Mouse (Mus musculus) limb, embryonic 11.5 days (tissue): ENCODE measurements at regions not wholly inside any gene's neighbourhood (a gene's known extent, or its start where the extent isn't known, plus 50 kb on each side); places are given as distances from the start of the nearest gene placed in this dataset.
"Not testable (repeated sequence)": the region's sequence is repeated elsewhere in the genome, so short reads cannot be mapped to it uniquely, and the experiment has no call there.

Experiments used
- ATAC-seq: fragments of 200-750 bp; cut with Nextera tagmentation; 2 replicates; pipeline ENCODE4 v1.8.0; 2017; ENCODE audit warnings: low read depth; ENCODE audit not compliant: insufficient number of reproducible peaks, low FRiP score, low TSS enrichment
- DNase-seq: peaks from one replicate; pipeline ENCODE4 v3.0.0-alpha.2; 2015; ENCODE audit warnings: low spot score
- H3K27ac ChIP-seq: fragments of 300-500 bp; sonication (generic); replicated peaks from 2 replicates; pipeline ENCODE4 v1.5.1; 2014; ENCODE audit warnings: low read depth, mild to moderate bottlenecking, low read length
- H3K27me3 ChIP-seq: fragments of 300-500 bp; sonication (generic); 2 replicates; pipeline ENCODE4 v1.6.1; 2014; ENCODE audit warnings: mild to moderate bottlenecking, low read length, mixed read lengths; ENCODE audit not compliant: control insufficient read depth, insufficient read depth
- H3K36me3 ChIP-seq: fragments of 300-500 bp; sonication (generic); 2 replicates; pipeline ENCODE4 v1.6.1; 2014; ENCODE audit warnings: mild to moderate bottlenecking, low read length, moderate library complexity, mixed read lengths; ENCODE audit not compliant: control insufficient read depth, insufficient read depth
- H3K4me1 ChIP-seq: fragments of 300-500 bp; sonication (generic); 2 replicates; pipeline ENCODE4 v1.6.1; 2014; ENCODE audit warnings: low read length, mixed read lengths; ENCODE audit not compliant: control insufficient read depth, insufficient read depth
- H3K4me2 ChIP-seq: fragments of 300-500 bp; sonication (generic); 2 replicates; pipeline ENCODE4 v1.6.1; 2014; ENCODE audit warnings: low read depth, mild to moderate bottlenecking, moderate library complexity; ENCODE audit not compliant: severe bottlenecking
- H3K4me3 ChIP-seq: fragments of 300-500 bp; sonication (generic); 2 replicates; pipeline ENCODE4 v1.5.1; 2014; ENCODE audit warnings: low read depth, low read length
- H3K9ac ChIP-seq: fragments of 300-500 bp; sonication (generic); 2 replicates; pipeline ENCODE4 v1.6.1; 2014; ENCODE audit warnings: mild to moderate bottlenecking, low read length
- H3K9me3 ChIP-seq: fragments of 300-500 bp; sonication (generic); 2 replicates; pipeline ENCODE4 v1.6.1; 2016; ENCODE audit warnings: low read length; ENCODE audit not compliant: control insufficient read depth
- WGBS: fragments of 180-500 bp; shearing (Covaris S2); extraction: QIAGEN DNeasy Blood & Tissue Kit; methylation state at CpG from one replicate; pipeline ENCODE4 v1.1.7; 2014; 5-methylcytosine and 5-hydroxymethylcytosine counted together

GRCm38 (mm10) chrX:151708055-151708670, 92.4 kb upstream of the Huwe1 start:
- H3K36me3 ChIP-seq, H3K9ac ChIP-seq, H3K4me3 ChIP-seq, H3K4me1 ChIP-seq, H3K27me3 ChIP-seq, H3K9me3 ChIP-seq, H3K27ac ChIP-seq, ATAC-seq, H3K4me2 ChIP-seq: not testable (repeated sequence)
- 18% methylated on average over 4 of the region's 4 CpGs for WGBS
- DNase-seq = peak; percentile 20
